Mouse (Mus musculus) liver, embryonic 11.5 days (tissue): ENCODE results near the gene Gm14325. TPM values are rescaled to one million over a fixed set of nuclear protein-coding genes. Genes with fewer than 3 reads are reported as not detected.
"Not testable (repeated sequence)": the region's sequence is repeated elsewhere in the genome, so short reads cannot be mapped to it uniquely, and the experiment has no call there.

Source experiments
- ATAC-seq: fragments of 200-750 bp; cut with Nextera tagmentation; replicated peaks from 2 replicates; pipeline ENCODE4 v1.8.0; 2017; ENCODE audit warnings: moderate number of reproducible peaks, mild to moderate bottlenecking, moderate TSS enrichment, moderate library complexity; ENCODE audit not compliant: low FRiP score
- DNase-seq: peaks from one replicate; pipeline ENCODE4 v3.0.0-alpha.2; 2017; ENCODE audit warnings: low spot score
- H3K27ac ChIP-seq: fragments of 300-500 bp; sonication (generic); 2 replicates; pipeline ENCODE4 v1.5.1; 2014; ENCODE audit warnings: mild to moderate bottlenecking, low read depth, low read length, control low read depth
- H3K27me3 ChIP-seq: fragments of 300-500 bp; sonication (generic); replicated peaks from 2 replicates; pipeline ENCODE4 v1.6.1; 2014; ENCODE audit warnings: low read length, mixed read lengths; ENCODE audit not compliant: control insufficient read depth, insufficient read depth
- H3K36me3 ChIP-seq: fragments of 300-500 bp; sonication (generic); 2 replicates; pipeline ENCODE4 v1.6.1; 2014; ENCODE audit warnings: mild to moderate bottlenecking, low read length, moderate library complexity, mixed read lengths; ENCODE audit not compliant: control insufficient read depth, insufficient read depth
- H3K4me1 ChIP-seq: fragments of 300-500 bp; sonication (generic); replicated peaks from 2 replicates; pipeline ENCODE4 v1.6.1; 2014; ENCODE audit warnings: low read length, mixed read lengths; ENCODE audit not compliant: control insufficient read depth, insufficient read depth
- H3K4me2 ChIP-seq: fragments of 300-500 bp; sonication (generic); 2 replicates; pipeline ENCODE4 v1.6.1; 2014; ENCODE audit warnings: mild to moderate bottlenecking, control low read depth, moderate library complexity
- H3K4me3 ChIP-seq: fragments of 300-500 bp; sonication (generic); 2 replicates; pipeline ENCODE4 v1.5.1; 2014; ENCODE audit warnings: low read depth, low read length, control low read depth
- H3K9ac ChIP-seq: fragments of 300-500 bp; sonication (generic); 2 replicates; pipeline ENCODE4 v1.6.1; 2014; ENCODE audit warnings: low read depth, low read length, control low read depth
- H3K9me3 ChIP-seq: fragments of 300-500 bp; sonication (generic); 2 replicates; pipeline ENCODE4 v1.6.1; 2016; ENCODE audit warnings: low read length, inconsistent platforms, mixed read lengths; ENCODE audit not compliant: control insufficient read depth
- WGBS: fragments of 180-500 bp; shearing (Covaris S2); extraction: QIAGEN DNeasy Blood & Tissue Kit; methylation state at CpG from one replicate; pipeline ENCODE4 v1.1.7; 2014; 5-methylcytosine and 5-hydroxymethylcytosine counted together
- polyA plus RNA-seq: library from polyadenylated mRNA; unstranded; fragments of >200 nt; fragmentation: Nextera tagmentation; extraction: Ambion mirVana; gene quantifications from 2 replicates; pipeline ENCODE4 v1.2.1, GENCODE M21; 2014

Gm14325 gene
- 17.9 and 20.8 TPM in 2 replicates for polyA plus RNA-seq

GRCm38 (mm10) chr2:177839901-177840663, at the start of gene Gm14325:
Gm14325 (minus strand) TSS chr2:177840336.
- H3K27me3 ChIP-seq, DNase-seq, ATAC-seq, H3K27ac ChIP-seq, H3K4me1 ChIP-seq, H3K36me3 ChIP-seq, H3K9me3 ChIP-seq: not testable (repeated sequence)
- WGBS: 2% methylated on average over 15 of the region's 21 CpGs
- Histone ChIP-seq H3K9ac (peak within 1 kb of the TSS; percentile 43; the same call in 1 of the 2 replicates), H3K4me2 (peak within 1 kb of the TSS; percentile 33; the same call in 1 of the 2 replicates), H3K4me3 (peak within 1 kb of the TSS; percentile 45)

- not testable (repeated sequence) for H3K27me3 ChIP-seq, ATAC-seq, DNase-seq, H3K4me1 ChIP-seq, H3K36me3 ChIP-seq, H3K4me3 ChIP-seq, H3K9ac ChIP-seq, H3K27ac ChIP-seq, H3K9me3 ChIP-seq, H3K4me2 ChIP-seq
- 88% methylated on average over 14 of the region's 14 CpGs for WGBS
Measured at GRCm38 (mm10) chr2:177887743-177888142, 47.6 kb upstream of the Gm14325 start.

GRCm38 (mm10) chr2:177862254-177862653, 22.1 kb upstream of the Gm14325 start:
- not testable (repeated sequence) for H3K27ac ChIP-seq, H3K9me3 ChIP-seq, H3K9ac ChIP-seq, H3K36me3 ChIP-seq, H3K4me1 ChIP-seq, H3K4me2 ChIP-seq, DNase-seq, H3K4me3 ChIP-seq, ATAC-seq, H3K27me3 ChIP-seq
- 82% methylated on average over 2 of the region's 2 CpGs for WGBS

- not testable (repeated sequence) for DNase-seq, ATAC-seq
- 67% methylated on average over 1 of the region's 1 CpGs for WGBS
Measured at GRCm38 (mm10) chr2:177843666-177844065, 3.5 kb upstream of the Gm14325 start.

GRCm38 (mm10) chr2:177836756-177837155, 3.4 kb downstream of the Gm14325 start:
- not testable (repeated sequence) for H3K36me3 ChIP-seq, ATAC-seq, H3K27me3 ChIP-seq, H3K27ac ChIP-seq, H3K9me3 ChIP-seq, DNase-seq, H3K4me3 ChIP-seq, H3K4me1 ChIP-seq, H3K9ac ChIP-seq, H3K4me2 ChIP-seq

More at GRCm38 (mm10) chr2:177843666-177844065, 3.5 kb upstream of the Gm14325 start:
- not testable (repeated sequence) for H3K4me1 ChIP-seq, H3K4me3 ChIP-seq, H3K9me3 ChIP-seq, H3K27ac ChIP-seq, H3K27me3 ChIP-seq, H3K36me3 ChIP-seq, H3K4me2 ChIP-seq, H3K9ac ChIP-seq

- DNase-seq, H3K4me3 ChIP-seq, H3K4me2 ChIP-seq, H3K9ac ChIP-seq, H3K36me3 ChIP-seq, H3K9me3 ChIP-seq, ATAC-seq, H3K27me3 ChIP-seq, H3K4me1 ChIP-seq, H3K27ac ChIP-seq: not testable (repeated sequence)
- 90% methylated on average over 5 of the region's 5 CpGs for WGBS
Measured at GRCm38 (mm10) chr2:177835733-177836536, 4.2 kb downstream of the Gm14325 start.

- H3K9ac ChIP-seq, H3K36me3 ChIP-seq, H3K9me3 ChIP-seq, ATAC-seq, H3K4me1 ChIP-seq, H3K27me3 ChIP-seq, H3K4me2 ChIP-seq, H3K4me3 ChIP-seq, DNase-seq, H3K27ac ChIP-seq: not testable (repeated sequence)
- WGBS: 13% methylated on average over 1 of the region's 5 CpGs
Measured at GRCm38 (mm10) chr2:177821952-177822351, 18.2 kb downstream of the Gm14325 start.

GRCm38 (mm10) chr2:177806170-177806569, 34.0 kb downstream of the Gm14325 start:
- H3K4me1 ChIP-seq, H3K4me2 ChIP-seq, H3K9me3 ChIP-seq, DNase-seq, H3K9ac ChIP-seq, H3K27me3 ChIP-seq, H3K4me3 ChIP-seq, ATAC-seq, H3K36me3 ChIP-seq, H3K27ac ChIP-seq: not testable (repeated sequence)
- WGBS: no CpG with 5 or more reads among the region's 2 CpGs
